Mouse (Mus musculus) liver, embryonic 14 days (tissue): Measurements from ENCODE around the gene Galnt10. TPM values are rescaled to one million over a fixed set of nuclear protein-coding genes. Genes with fewer than 3 reads are reported as not detected.

ENCODE experiments used
- polyA plus RNA-seq: library from polyadenylated mRNA; depleted of rRNA; stranded (reverse); fragments of >200 nt; gene quantifications from 2 replicates; pipeline ENCODE4 v1.2.3, GENCODE M21; 2012; rRNA removed

Gene Galnt10
- 11.7 and 14.0 TPM in 2 replicates for polyA plus RNA-seq

GRCm38 (mm10) chr11:57645018-57645559 lies at the start of gene Galnt10:
TSS of gene Galnt10 (plus strand) at chr11:57645442.

GRCm38 (mm10) chr11:57800971-57801765 lies 155.9 kb downstream of the Galnt10 start, which contains the start of gene Sap30l:
TSS of gene Sap30l (plus strand) at chr11:57801637.

GRCm38 (mm10) chr11:57832552-57833201 lies 187.4 kb downstream of the Galnt10 start, which contains the start of gene Hand1:
TSS of gene Hand1 (minus strand) at chr11:57832818.

Other genes starting within 250 kb of the Galnt10 start
- 15.0 and 17.3 TPM in 2 replicates for gene Fam114a2, start 126.8 kb upstream of the Galnt10 start, polyA plus RNA-seq
- 5.2 and 6.3 TPM in 2 replicates for gene Mfap3, start 126.8 kb upstream of the Galnt10 start, polyA plus RNA-seq
- 6.6 and 6.7 TPM in 2 replicates for gene Sap30l, start 156.2 kb downstream of the Galnt10 start, polyA plus RNA-seq
- 0.10 and 0.44 TPM in 2 replicates for gene Hand1, start 187.4 kb downstream of the Galnt10 start, polyA plus RNA-seq